Mouse (Mus musculus) lung, postnatal 0 days (tissue): ENCODE results near the gene Arl8a. TPM values are rescaled to one million over a fixed set of nuclear protein-coding genes. Genes with fewer than 3 reads are reported as not detected.
A peak's percentile ranks its signal among the peaks of the same experiment; 100 is the strongest.

Source experiments
- ATAC-seq: fragments of 200-750 bp; cut with Nextera tagmentation; 2 replicates; pipeline ENCODE4 v1.8.0; 2017; ENCODE audit warnings: moderate library complexity
- DNase-seq: peaks from one replicate; pipeline ENCODE4 v3.0.0-alpha.2; 2016; ENCODE audit warnings: low spot score
- H3K27ac ChIP-seq: fragments of 300-500 bp; sonication (generic); 2 replicates; pipeline ENCODE4 v1.5.1; 2014; ENCODE audit warnings: antibody characterized with exemption, mild to moderate bottlenecking, low read length, mixed read lengths
- H3K27me3 ChIP-seq: fragments of 300-500 bp; sonication (generic); replicated peaks from 2 replicates; pipeline ENCODE4 v1.6.1; 2014; ENCODE audit warnings: low read length, mixed read lengths; ENCODE audit not compliant: insufficient read depth
- H3K36me3 ChIP-seq: fragments of 300-500 bp; sonication (generic); 2 replicates; pipeline ENCODE4 v1.6.1; 2014; ENCODE audit warnings: low read length, mixed read lengths; ENCODE audit not compliant: insufficient read depth
- H3K4me1 ChIP-seq: fragments of 300-500 bp; sonication (generic); 2 replicates; pipeline ENCODE4 v1.6.1; 2014; ENCODE audit warnings: antibody characterized with exemption, low read depth, low read length, mixed read lengths; ENCODE audit not compliant: insufficient read depth
- H3K4me2 ChIP-seq: fragments of 300-500 bp; sonication (generic); replicated peaks from 2 replicates; pipeline ENCODE4 v1.6.1; 2014; ENCODE audit warnings: low read depth, mild to moderate bottlenecking, low read length, moderate library complexity, mixed read lengths
- H3K4me3 ChIP-seq: fragments of 300-500 bp; sonication (generic); 2 replicates; pipeline ENCODE4 v1.5.1; 2014; ENCODE audit warnings: low read depth, low read length
- H3K9ac ChIP-seq: fragments of 300-500 bp; sonication (generic); replicated peaks from 2 replicates; pipeline ENCODE4 v1.6.1; 2014; ENCODE audit warnings: low read depth, mild to moderate bottlenecking
- H3K9me3 ChIP-seq: fragments of 300-500 bp; sonication (generic); 2 replicates; pipeline ENCODE4 v1.6.1; 2016; ENCODE audit warnings: low read length, mixed read lengths
- CTCF ChIP-seq: IDR thresholded peaks from 2 replicates; pipeline ENCODE4 v1.5.1; 2016; ENCODE audit warnings: antibody characterized with exemption, mild to moderate bottlenecking
- EP300 ChIP-seq: IDR thresholded peaks from 2 replicates; pipeline ENCODE4 v1.6.1; 2016; ENCODE audit warnings: antibody characterized with exemption, mild to moderate bottlenecking, control low read depth
- WGBS: fragments of 180-500 bp; shearing (Covaris S2); extraction: QIAGEN DNeasy Blood & Tissue Kit; methylation state at CpG from one replicate; pipeline ENCODE4 v1.1.7; 2014; 5-methylcytosine and 5-hydroxymethylcytosine counted together
- polyA plus RNA-seq: library from polyadenylated mRNA; unstranded; fragments of >200 nt; fragmentation: Nextera tagmentation; extraction: Ambion mirVana; gene quantifications from 2 replicates; pipeline ENCODE4 v1.2.1, GENCODE M21; 2015

The Arl8a gene
- polyA plus RNA-seq, 1 experiment from 2014 or later: 51.8 TPM

DNA sequence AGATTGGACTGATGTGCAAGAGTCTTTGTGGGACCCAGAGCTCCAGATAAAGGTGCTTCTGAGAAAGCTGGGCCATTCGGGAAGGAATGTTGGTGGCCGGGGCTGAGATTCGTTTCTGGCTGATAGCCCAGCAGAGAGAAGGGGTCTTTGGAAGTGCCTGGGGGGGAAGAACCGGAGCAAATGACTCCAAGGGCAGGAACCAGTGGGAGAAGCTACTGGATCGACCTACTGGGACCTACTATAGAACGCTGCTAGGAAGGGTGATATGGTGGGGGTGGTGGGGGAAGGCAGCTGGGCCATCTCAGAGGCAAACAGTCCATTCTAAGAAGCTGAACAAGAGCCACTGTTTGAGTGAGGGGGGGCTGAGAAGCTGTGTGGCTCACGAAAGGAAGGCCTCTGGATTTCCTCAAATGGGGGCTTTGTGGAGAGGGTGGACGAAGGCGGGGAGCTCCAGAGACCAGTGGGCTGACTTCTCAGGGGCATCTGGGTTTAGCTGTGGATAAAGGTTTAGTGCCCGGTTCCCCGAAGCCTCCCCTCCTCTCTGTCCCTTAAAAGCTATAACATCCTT lies 13.0 kb downstream of the Arl8a start:
- no peak overlapping the region for H3K4me3 ChIP-seq
- no peak for DNase-seq
- H3K9ac ChIP-seq: no peak overlapping the region
- no peaks in the 10 kb centered on the region for H3K4me1 ChIP-seq
- TF ChIP-seq CTCF: no peak
- TF ChIP-seq EP300: no peak
- 66% methylated on average over 10 of the region's 11 CpGs for WGBS
- no peak for ATAC-seq
- H3K36me3 ChIP-seq: peaks cover 6% of the 10 kb centered on the region; the same call in 1 of the 2 replicates
- H3K9me3 ChIP-seq: no peaks in the 10 kb centered on the region
- no peaks in the 10 kb centered on the region for H3K27me3 ChIP-seq
- no peak overlapping the region for H3K4me2 ChIP-seq
- no peak overlapping the region for H3K27ac ChIP-seq

GRCm38 (mm10) chr1:135160411-135161050 lies 13.9 kb downstream of the Arl8a start:
- Histone ChIP-seq H3K9me3 (no peaks in the 10 kb centered on the region), H3K4me3 (no peak overlapping the region), H3K27ac (no peak overlapping the region), H3K9ac (no peak overlapping the region), H3K27me3 (no peaks in the 10 kb centered on the region), H3K4me2 (no peak overlapping the region), H3K36me3 (peaks cover 4% of the 10 kb centered on the region; the same call in 1 of the 2 replicates), H3K4me1 (no peaks in the 10 kb centered on the region)
- TF ChIP-seq CTCF (no peak), EP300 (no peak)
- DNase-seq (no peak), ATAC-seq (no peak)
- 79% methylated on average over 13 of the region's 13 CpGs for WGBS

GRCm38 (mm10) chr1:135162720-135163119 lies 16.1 kb downstream of the Arl8a start:
- WGBS: 63% methylated on average over 6 of the region's 6 CpGs
- no peaks in the 10 kb centered on the region for H3K4me1 ChIP-seq
- H3K4me2 ChIP-seq: no peak overlapping the region
- H3K9me3 ChIP-seq: no peaks in the 10 kb centered on the region
- H3K27me3 ChIP-seq: no peaks in the 10 kb centered on the region
- H3K4me3 ChIP-seq: no peak overlapping the region
- no peak for TF ChIP-seq EP300
- H3K36me3 ChIP-seq: no peaks in the 10 kb centered on the region
- no peak overlapping the region for H3K27ac ChIP-seq
- DNase-seq (no peak), ATAC-seq (no peak)
- H3K9ac ChIP-seq: no peak overlapping the region

- no peak for ATAC-seq
- 58% methylated on average over 11 of the region's 11 CpGs for WGBS
Measured at GRCm38 (mm10) chr1:135167435-135167834, 20.8 kb downstream of the Arl8a start, which contains the start of gene Gpr37l1. TSS of gene Gpr37l1 (minus strand) at chr1:135167681.

DNA sequence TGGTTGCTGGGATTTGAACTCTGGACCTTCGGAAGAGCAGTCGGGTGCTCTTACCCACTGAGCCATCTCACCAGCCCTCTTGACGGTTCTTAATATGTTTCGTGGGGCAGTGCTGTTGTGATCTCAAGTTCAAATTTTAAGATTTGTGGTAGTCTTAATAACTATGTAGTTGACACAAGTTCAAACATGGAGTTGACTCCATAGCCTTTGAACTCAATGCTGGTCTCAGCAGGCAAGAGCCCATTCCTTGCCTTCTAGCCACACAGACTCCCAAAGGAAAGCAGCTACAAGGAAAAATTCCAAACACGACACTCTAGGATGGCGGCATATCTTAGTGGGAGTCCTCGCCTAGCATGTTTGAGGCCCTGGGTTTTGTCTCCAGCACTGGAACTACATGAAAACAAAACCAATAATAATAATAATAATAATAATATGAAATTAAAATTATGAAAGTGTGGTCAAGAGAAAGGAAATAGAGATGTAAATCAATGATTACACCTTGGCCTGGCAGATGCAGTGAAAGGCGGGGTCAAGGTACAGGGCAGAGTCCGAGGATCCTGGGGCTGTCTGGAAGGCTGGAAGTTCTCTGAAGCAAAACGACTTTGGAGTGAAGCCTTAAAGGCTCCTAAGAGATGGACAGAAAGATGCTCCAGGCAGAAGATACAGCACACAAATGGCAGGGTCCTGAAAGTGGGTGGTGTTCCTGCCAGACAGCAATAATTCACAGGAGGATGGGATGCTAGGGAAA lies 22.0 kb downstream of the Arl8a start:
- no peak for DNase-seq
- ATAC-seq: no peak
- Histone ChIP-seq H3K36me3 (no peaks in the 10 kb centered on the region), H3K4me2 (no peak overlapping the region), H3K27ac (no peak overlapping the region), H3K4me1 (no peaks in the 10 kb centered on the region), H3K4me3 (no peak overlapping the region), H3K9me3 (no peaks in the 10 kb centered on the region), H3K9ac (no peak overlapping the region), H3K27me3 (no peaks in the 10 kb centered on the region)
- TF ChIP-seq CTCF (no peak), EP300 (no peak)
- 89% methylated on average over 10 of the region's 10 CpGs for WGBS

More at GRCm38 (mm10) chr1:135167435-135167834, 20.8 kb downstream of the Arl8a start, which contains the start of gene Gpr37l1:
- H3K9ac ChIP-seq: no peak within 1 kb of the TSS
- no peaks in the 10 kb centered on the region for H3K9me3 ChIP-seq
- TF ChIP-seq CTCF (peak; percentile 22; the same call in 1 of the 2 replicates), EP300 (no peak)
- no peak for DNase-seq
- H3K27me3 ChIP-seq: no peaks in the 10 kb centered on the region
- no peak within 1 kb of the TSS for H3K4me3 ChIP-seq
- no peak within 1 kb of the TSS for H3K4me2 ChIP-seq
- H3K36me3 ChIP-seq: no peaks in the 10 kb centered on the region
- H3K27ac ChIP-seq: no peak within 1 kb of the TSS
- no peaks in the 10 kb centered on the region for H3K4me1 ChIP-seq

- 25% methylated on average over 12 of the region's 12 CpGs for WGBS
- no peak overlapping the region for H3K27ac ChIP-seq
- peak; percentile 61 for DNase-seq
- H3K36me3 ChIP-seq: no peaks in the 10 kb centered on the region
- no peaks in the 10 kb centered on the region for H3K27me3 ChIP-seq
- H3K4me1 ChIP-seq: no peaks in the 10 kb centered on the region
- H3K4me3 ChIP-seq: no peak overlapping the region
- H3K4me2 ChIP-seq: peak overlapping the region; percentile 5; the same call in 1 of the 2 replicates
- ATAC-seq: peak; percentile 55
- no peaks in the 10 kb centered on the region for H3K9me3 ChIP-seq
- TF ChIP-seq CTCF (no peak), EP300 (no peak)
- H3K9ac ChIP-seq: no peak overlapping the region
Measured at GRCm38 (mm10) chr1:135169556-135170224, 23.1 kb downstream of the Arl8a start.
